Mouse (Mus musculus): ENCODE data around the gene Cdc34. TPM values are rescaled to one million over a fixed set of nuclear protein-coding genes. Genes with fewer than 3 reads are reported as not detected.
"Not testable (repeated sequence)": the region's sequence is repeated elsewhere in the genome, so short reads cannot be mapped to it uniquely, and the experiment has no call there.

The Cdc34 gene
- total RNA-seq, 4 experiments from 2014 or later, result 50.9 to 77.7 (median 69.2) TPM

GRCm38 (mm10) chr10:79696129-79696651 is 14.2 kb downstream of the Cdc34 start:
- no peak for DNase-seq

DNA sequence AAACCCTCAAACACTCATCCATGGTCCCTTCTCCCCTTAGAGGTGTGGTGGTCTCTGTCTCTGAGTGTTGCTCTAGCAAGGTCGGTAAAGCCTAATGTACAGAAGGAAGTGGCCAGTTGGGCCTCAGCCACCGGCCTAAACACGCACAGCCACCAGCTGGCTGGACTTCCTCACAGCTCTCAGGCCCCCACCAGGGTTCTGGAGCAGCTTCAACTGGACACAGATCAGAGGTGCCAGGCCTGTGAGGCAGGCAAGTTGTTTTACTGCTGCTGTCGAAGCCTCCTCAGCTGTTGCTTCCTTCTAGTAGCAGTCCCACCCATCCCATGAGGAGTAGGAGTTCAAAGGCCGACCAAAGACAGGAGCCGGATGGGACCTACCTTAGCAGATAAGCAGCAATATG is 15.9 kb downstream of the Cdc34 start:
- DNase-seq, result no peak

DNA sequence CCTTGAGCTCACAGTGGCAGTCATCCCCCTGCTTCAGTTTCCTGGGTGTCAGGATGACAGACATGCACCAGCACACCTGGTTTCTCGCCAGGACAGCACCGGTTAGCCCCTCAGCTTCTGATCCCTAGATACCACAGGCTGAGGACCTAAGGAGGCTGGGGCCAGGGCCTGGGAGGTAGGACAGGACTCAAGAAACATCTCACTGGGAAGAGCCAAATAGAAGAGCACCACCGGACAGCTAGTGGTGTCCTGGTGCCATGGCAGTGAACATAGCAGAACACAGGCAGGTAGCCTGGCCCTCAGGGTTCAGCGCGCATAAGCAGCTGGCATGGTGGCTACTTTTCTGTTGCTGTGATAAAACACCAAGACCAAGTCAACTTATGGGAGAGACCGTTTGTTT is 16.5 kb downstream of the Cdc34 start:
- no peak for DNase-seq

GRCm38 (mm10) chr10:79700676-79701075 is 18.7 kb downstream of the Cdc34 start:
- DNase-seq, result no peak

DNA sequence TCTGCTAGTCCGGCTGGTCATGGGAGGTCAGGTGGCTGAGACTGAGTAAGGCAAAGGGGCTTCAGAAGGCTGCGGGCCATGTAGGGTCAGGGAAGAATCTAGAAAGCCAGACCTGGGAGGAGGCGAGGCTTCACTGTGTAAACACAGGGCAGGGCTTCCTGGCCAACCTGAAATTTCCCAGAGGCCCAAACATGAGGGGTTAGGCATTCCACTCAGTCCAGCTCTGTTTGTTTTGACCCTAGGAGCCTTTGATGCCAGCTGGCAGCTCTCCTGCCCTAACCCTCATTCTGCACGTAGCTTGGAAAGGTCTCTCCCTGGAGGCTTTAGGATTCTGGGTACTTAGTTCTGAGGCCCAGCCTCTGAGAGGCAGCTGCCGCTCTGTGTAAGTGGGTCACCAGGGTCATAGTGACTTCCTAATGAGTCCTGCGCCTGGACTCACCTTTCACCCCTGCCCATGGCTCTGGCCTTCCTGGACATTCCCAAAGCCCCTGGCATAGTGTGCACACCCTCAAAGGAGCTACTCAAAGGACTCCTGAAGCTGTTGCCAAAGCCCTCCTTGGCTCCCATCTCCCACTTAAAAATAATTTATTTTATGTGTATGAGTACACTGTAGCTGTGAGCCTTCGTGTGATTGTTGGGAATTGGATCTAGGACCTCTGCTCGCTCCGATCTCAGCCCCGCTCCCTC is 19.6 kb downstream of the Cdc34 start:
- DNase-seq, result no peak

- DNase-seq, result not testable (repeated sequence)
Observed at GRCm38 (mm10) chr10:79702970-79703369, 21.0 kb downstream of the Cdc34 start.

DNA sequence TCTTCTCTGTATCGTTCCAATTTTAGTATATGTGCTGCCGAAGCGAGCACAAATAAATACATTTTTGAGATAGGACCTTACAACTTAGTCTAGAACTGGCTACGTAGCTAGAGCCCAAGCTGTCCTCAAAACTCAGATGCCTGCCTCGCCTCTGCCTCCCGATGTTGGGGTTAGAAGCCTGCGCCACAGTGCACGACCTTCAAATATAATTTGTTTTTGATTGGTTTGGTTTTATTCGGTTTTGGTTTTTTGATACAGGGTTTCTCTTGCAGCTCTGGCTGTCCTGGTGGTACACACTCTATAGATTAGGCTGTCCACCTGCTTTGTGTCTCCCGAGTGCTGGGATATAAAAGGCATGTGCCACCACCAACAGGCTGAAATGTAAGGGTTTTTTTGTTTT is 21.5 kb downstream of the Cdc34 start:
- DNase-seq, result no peak

DNA sequence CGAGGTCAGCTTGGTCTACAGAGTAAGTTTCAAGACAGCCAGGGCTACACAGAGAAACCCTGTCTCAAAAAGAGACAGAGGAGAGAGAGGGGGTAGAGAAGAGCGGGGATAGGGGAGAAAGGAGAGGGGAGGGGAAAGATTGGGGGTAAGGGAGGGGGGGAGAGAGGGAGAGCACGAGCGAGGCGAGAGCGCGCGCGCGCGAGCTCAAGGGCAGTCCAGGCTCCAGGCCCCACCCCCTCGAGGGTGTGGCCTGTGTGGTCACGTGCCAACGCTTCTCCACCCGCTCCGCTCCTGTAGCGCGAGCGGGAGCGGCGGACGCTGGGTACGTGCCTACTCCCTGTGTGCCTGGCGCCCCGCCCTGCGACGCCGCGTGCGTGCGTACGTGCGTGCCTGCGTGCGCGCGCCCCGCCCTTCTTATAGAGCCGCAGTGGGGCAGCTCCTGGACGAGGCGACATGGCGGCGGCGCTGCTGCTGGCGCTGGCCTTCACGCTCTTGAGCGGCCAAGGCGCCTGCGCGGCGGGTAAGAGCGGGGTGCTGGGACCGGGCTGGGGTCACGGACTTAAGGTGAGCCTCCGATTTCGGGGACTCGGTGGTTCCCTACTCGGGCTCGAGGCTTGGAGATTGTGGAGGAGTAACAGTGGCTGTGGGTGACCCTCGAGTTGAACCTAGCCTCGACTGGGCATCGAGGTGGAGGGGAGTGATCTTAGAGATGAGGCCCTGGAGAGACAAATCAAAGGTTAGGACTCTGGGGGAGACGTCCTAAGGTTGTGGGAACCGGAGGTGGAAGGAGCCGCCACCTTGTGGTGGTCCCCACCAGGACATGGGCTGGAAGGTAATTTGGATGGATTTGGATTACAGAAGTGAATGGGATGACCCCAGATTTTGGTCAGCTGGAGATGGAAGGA is 22.3 kb downstream of the Cdc34 start, which contains the start of gene Bsg:
TSS of gene Bsg (plus strand) at position 427 of the 905 bp plus-strand sequence.
- peak; percentile 98 for DNase-seq

GRCm38 (mm10) chr10:79704970-79705360 is 23.0 kb downstream of the Cdc34 start:
- DNase-seq, result no peak

DNA sequence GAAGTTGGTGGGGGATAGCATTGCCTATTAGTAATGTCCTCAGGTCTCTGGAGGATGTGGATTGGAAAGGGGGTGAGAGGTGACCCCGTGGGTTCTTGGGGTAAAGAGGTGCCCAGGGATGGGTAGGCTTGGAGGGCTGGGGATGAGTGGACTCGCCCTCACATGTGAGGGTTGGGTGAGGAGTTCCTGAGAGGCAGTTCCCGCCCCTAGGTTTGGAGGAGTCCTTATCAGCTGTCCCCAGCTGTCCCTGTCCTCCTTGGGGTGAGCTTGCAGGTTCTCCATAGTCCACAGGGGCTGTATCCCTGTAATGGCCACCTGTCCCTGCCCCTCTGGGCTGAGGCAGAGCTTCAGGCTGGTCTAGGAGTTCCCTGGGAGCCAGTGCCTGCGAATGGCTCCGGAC is 24.0 kb downstream of the Cdc34 start:
- no peak for DNase-seq

DNA sequence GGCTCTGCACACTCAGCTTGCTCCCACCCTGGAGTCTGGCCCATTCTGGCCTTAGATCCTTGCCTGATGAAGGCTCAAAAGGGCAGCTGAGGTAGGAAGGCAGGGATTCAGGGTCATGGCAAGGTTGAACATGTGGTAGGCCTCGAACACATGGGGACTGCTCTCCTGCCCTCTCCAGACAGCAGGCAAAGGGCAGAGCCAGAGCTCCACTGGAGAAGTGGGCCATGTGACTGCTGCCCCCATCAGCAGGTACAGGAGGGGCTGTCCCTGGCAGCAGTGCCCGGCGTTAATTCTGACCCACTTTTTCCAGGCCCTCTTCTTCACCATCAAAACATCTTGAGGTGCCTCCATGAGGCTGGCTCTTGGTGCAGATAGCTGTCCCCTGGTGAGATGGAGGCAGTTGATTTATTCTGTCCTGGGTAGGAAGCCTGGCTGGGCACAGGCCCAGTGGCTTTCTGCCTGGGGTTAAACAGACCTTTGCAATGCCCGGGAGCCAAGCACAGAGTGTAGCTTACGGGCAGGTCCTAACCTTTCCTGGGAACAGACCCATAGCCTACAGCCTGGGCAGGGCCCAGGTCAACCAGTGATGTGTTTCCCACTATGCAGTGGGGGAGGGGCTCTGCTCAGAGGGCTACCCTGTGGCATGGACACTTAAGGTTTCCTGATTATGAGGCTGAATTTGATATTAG is 24.6 kb downstream of the Cdc34 start:
- DNase-seq, result no peak

GRCm38 (mm10) chr10:79707162-79707561 is 25.2 kb downstream of the Cdc34 start:
- DNase-seq, result no peak

- no peak for DNase-seq
Observed at GRCm38 (mm10) chr10:79707759-79708158, 25.8 kb downstream of the Cdc34 start.

DNA sequence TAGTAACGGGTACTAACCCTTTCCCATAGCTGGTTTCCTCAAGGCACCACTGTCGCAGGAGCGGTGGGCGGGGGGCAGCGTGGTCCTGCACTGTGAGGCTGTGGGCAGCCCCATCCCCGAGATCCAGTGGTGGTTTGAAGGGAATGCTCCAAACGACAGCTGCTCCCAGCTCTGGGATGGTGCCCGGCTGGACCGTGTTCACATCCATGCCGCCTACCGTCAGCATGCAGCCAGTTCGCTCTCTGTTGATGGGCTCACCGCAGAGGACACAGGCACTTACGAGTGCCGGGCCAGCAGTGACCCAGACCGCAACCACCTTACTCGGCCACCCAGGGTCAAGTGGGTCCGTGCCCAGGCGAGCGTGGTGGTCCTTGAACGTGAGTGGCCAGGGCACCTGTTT is 26.7 kb downstream of the Cdc34 start:
- no peak for DNase-seq

GRCm38 (mm10) chr10:79709307-79709706 is 27.3 kb downstream of the Cdc34 start:
- DNase-seq, result no peak

- no peak for DNase-seq
Observed at GRCm38 (mm10) chr10:79712029-79712428, 30.0 kb downstream of the Cdc34 start.

DNA sequence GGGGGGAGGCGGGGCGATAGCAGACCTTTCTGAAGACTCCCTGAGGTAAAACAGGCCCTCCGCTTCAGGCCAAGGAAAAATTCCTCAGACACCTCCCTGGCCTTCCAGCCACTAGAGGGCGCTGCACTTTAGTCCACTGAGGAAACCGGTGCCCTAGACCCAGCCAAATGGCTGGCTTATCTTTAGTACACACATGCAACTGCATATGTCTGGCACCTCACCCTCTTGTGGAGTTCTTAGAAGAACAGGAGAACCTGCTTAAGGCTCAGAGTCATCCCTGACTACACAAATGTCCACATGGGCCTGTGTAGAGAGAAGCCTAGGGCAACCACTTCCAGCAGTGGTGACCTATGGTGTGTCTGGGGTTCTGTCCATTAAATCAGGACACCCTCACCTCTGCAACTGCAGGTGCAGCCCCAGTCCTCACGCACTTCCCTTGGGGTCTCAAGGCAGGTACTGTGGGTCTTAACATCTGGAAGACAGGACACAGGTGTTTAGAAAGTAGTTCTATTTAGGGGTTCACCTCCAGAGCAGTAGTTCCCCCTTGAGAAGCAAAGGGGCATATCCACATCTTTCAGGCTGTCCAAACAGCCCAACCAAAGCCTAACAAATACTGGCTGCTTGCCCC is 30.6 kb downstream of the Cdc34 start:
- DNase-seq, result no peak

DNA sequence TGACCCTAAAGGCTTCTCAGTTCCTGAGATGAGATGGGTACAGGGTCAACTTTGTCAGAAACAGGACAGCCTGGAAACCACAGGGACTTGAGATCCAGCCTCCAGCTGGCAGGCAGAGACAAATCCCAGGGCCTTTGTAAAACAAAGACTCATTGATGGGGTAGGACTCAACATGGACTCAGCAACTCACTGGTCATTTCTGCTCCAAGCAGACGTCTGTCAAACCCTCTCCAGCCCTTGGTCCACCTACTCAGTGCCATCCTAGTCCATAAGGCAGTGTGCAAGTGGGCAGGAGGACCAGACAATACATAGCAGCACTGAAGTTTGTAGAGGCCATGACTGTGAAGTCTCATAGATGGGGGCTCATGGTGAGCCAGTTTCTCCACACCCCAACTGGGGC is 31.2 kb downstream of the Cdc34 start:
- no peak for DNase-seq

DNA sequence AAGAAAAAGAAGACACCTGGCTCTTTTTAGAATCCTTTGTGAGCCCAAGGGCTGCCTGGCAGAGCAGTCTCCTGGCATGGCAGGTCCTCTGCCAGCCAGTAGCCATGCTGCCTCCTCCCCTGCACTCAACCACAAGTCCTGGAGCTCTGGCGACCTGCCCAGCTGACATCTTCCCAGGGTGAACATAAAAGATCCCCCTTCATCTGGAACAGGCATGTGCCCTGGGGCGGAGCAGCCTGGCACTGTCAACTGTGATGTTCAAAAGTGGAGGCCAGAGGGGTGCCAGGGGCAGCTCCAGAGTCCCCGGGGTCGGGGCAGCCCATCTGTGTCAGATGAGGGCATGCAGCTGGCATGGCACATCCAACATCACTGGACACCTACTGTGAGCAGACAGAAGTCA is 33.0 kb downstream of the Cdc34 start:
- DNase-seq, result no peak

- DNase-seq, result no peak
Observed at GRCm38 (mm10) chr10:79716254-79716987, 34.4 kb downstream of the Cdc34 start, which contains the start of gene Hcn2. TSS of gene Hcn2 (plus strand) at chr10:79716634.

- DNase-seq, result no peak
Observed at GRCm38 (mm10) chr10:79716988-79717355, 35.0 kb downstream of the Cdc34 start.
